Mouse (Mus musculus) forebrain, embryonic 11.5 days (tissue): ENCODE data around the gene Aff3. TPM values are rescaled to one million over a fixed set of nuclear protein-coding genes. Genes with fewer than 3 reads are reported as not detected.

Source experiments
- ATAC-seq: fragments of 200-750 bp; cut with Nextera tagmentation; replicated peaks from 2 replicates; pipeline ENCODE4 v1.8.0; 2017; ENCODE audit warnings: moderate TSS enrichment; ENCODE audit not compliant: low FRiP score
- DNase-seq: peaks from one replicate; pipeline ENCODE4 v3.0.0-alpha.2; 2017; ENCODE audit warnings: low spot score
- H3K27ac ChIP-seq: fragments of 300-500 bp; sonication (generic); 2 replicates; pipeline ENCODE4 v1.5.1; 2014; ENCODE audit warnings: low read depth, low read length
- H3K27me3 ChIP-seq: fragments of 300-500 bp; sonication (generic); 2 replicates; pipeline ENCODE4 v1.6.1; 2014; ENCODE audit warnings: mild to moderate bottlenecking, low read length, mixed read lengths; ENCODE audit not compliant: control insufficient read depth, insufficient read depth
- H3K36me3 ChIP-seq: fragments of 300-500 bp; sonication (generic); 2 replicates; pipeline ENCODE4 v1.6.1; 2014; ENCODE audit warnings: mild to moderate bottlenecking, low read length, moderate library complexity, mixed read lengths; ENCODE audit not compliant: control insufficient read depth, insufficient read depth
- H3K4me1 ChIP-seq: fragments of 300-500 bp; sonication (generic); replicated peaks from 2 replicates; pipeline ENCODE4 v1.6.1; 2014; ENCODE audit warnings: low read length, mixed read lengths; ENCODE audit not compliant: control insufficient read depth, insufficient read depth
- H3K4me2 ChIP-seq: fragments of 300-500 bp; sonication (generic); 2 replicates; pipeline ENCODE4 v1.6.1; 2014; ENCODE audit warnings: low read depth, mild to moderate bottlenecking, low read length, moderate library complexity, mixed read lengths; ENCODE audit not compliant: severe bottlenecking
- H3K4me3 ChIP-seq: fragments of 300-500 bp; sonication (generic); 2 replicates; pipeline ENCODE4 v1.5.1; 2014; ENCODE audit warnings: low read depth, low read length
- H3K9ac ChIP-seq: fragments of 300-500 bp; sonication (generic); 2 replicates; pipeline ENCODE4 v1.6.1; 2014; ENCODE audit warnings: low read length
- H3K9me3 ChIP-seq: fragments of 300-500 bp; sonication (generic); 2 replicates; pipeline ENCODE4 v1.6.1; 2016; ENCODE audit warnings: low read length, mixed read lengths; ENCODE audit not compliant: control insufficient read depth
- WGBS: fragments of 180-500 bp; shearing (Covaris S2); extraction: QIAGEN DNeasy Blood & Tissue Kit; methylation state at CpG from one replicate; pipeline ENCODE4 v1.1.7; 2014; 5-methylcytosine and 5-hydroxymethylcytosine counted together
- polyA plus RNA-seq: library from polyadenylated mRNA; unstranded; fragments of >200 nt; fragmentation: Nextera tagmentation; extraction: Ambion mirVana; gene quantifications from 2 replicates; pipeline ENCODE4 v1.2.1, GENCODE M21; 2014

The Aff3 gene
- polyA plus RNA-seq, 1 experiment from 2014 or later: 22.8 TPM

DNA sequence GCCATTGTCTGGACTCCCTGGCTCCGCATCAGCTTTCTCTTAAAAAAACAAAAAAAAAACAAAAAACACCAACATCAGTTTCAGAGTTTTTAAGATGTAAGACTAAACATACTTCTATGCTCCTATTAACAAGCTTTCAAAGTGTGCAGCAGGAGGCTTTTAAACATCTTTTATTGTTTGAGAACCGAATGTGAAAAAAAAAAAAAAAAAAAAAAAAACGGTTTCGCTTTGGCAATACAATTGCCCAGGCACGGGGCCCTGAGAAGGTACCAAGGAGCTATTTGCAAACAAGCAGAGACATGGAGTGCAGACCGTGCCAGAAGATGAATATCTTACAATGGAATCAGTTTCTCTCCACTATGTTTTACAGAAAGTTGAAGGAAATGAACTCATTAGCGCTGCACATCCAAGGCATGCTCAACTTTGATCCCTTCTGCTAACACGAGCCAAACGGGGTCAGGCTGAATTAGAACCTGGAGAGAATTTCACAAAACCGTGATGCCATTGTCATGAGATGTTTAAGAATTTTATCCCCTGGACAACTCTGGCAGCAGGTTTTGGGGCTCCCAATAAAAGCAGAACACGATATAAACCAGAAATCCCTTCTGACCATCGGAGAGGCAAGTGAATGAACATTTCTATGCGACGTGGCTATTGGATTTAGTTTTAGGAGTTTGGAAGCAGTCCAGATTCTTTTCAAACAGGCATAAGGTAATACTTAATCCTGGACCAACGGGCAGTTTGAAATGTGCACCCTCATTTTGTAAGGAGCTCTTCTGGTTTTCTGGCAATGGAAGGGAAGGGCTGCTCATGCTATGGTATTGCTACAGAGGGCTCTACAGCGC lies 344.4 kb downstream of the Aff3 start:
- Histone ChIP-seq H3K27me3 (no peaks in the 10 kb centered on the region), H3K9me3 (no peaks in the 10 kb centered on the region), H3K36me3 (no peaks in the 10 kb centered on the region), H3K4me1 (no peaks in the 10 kb centered on the region; the same call in 1 of the 2 replicates), H3K4me2 (no peak overlapping the region), H3K27ac (no peak overlapping the region), H3K4me3 (no peak overlapping the region), H3K9ac (no peak overlapping the region)
- ATAC-seq (no peak), DNase-seq (no peak)
- 61% methylated on average over 16 of the region's 16 CpGs for WGBS

DNA sequence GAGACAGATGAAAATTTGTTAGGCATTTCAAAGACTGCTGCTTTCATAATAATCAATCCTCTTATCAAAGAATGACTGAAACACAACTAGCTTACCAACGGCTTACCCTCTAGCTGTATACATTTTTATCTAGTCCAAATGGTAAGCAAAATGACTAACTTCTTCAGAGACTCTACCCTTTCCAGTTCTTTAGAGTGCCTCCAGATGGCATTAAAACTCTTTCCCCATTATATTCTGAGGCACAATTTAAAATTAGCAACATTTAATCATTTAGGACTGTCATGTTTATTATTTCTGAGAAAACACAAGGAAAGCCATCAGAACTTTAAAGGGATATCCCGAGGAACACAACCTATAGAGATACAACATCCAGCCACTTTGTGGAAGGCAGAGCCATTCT lies 346.1 kb downstream of the Aff3 start:
- Histone ChIP-seq H3K27me3 (no peaks in the 10 kb centered on the region), H3K9ac (no peak overlapping the region), H3K9me3 (no peaks in the 10 kb centered on the region), H3K4me2 (no peak overlapping the region), H3K27ac (no peak overlapping the region), H3K4me1 (no peaks in the 10 kb centered on the region; the same call in 1 of the 2 replicates), H3K36me3 (no peaks in the 10 kb centered on the region), H3K4me3 (no peak overlapping the region)
- DNase-seq (no peak), ATAC-seq (no peak)
- 92% methylated on average over 2 of the region's 2 CpGs for WGBS

DNA sequence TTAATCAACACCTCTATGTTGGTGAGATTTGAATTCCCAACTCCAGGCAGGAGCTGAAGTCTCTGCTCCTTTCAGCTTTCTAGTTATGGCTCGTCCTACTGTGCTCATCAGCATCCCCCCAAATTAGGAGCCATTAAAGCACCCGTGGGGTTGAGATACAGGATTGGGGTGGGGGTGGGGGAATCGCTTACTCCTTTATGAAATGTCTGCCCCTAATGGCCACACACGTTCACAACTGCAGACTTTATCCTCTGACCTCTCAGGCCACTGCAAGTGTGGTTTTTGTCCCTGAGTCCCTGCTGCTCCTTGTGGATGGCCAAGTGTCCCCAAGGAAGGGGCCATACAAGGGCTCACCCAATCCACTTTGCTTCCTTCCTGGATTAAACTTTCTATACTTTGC lies 348.8 kb downstream of the Aff3 start:
- H3K4me2 ChIP-seq: no peak overlapping the region
- 72% methylated on average over 4 of the region's 4 CpGs for WGBS
- no peaks in the 10 kb centered on the region for H3K9me3 ChIP-seq
- no peak overlapping the region for H3K4me3 ChIP-seq
- no peaks in the 10 kb centered on the region for H3K27me3 ChIP-seq
- H3K4me1 ChIP-seq: no peaks in the 10 kb centered on the region; the same call in 1 of the 2 replicates
- DNase-seq (no peak), ATAC-seq (no peak)
- no peak overlapping the region for H3K9ac ChIP-seq
- H3K36me3 ChIP-seq: no peaks in the 10 kb centered on the region
- H3K27ac ChIP-seq: no peak overlapping the region

- Histone ChIP-seq H3K36me3 (no peaks in the 10 kb centered on the region), H3K9ac (no peak overlapping the region), H3K27ac (no peak overlapping the region), H3K4me1 (no peaks in the 10 kb centered on the region), H3K4me3 (no peak overlapping the region), H3K27me3 (no peaks in the 10 kb centered on the region), H3K9me3 (no peaks in the 10 kb centered on the region), H3K4me2 (no peak overlapping the region)
- DNase-seq (no peak), ATAC-seq (no peak)
- WGBS: 92% methylated on average over 8 of the region's 8 CpGs
These were observed 354.3 kb downstream of the Aff3 start for GRCm38 (mm10) chr1:38310496-38310895.

DNA sequence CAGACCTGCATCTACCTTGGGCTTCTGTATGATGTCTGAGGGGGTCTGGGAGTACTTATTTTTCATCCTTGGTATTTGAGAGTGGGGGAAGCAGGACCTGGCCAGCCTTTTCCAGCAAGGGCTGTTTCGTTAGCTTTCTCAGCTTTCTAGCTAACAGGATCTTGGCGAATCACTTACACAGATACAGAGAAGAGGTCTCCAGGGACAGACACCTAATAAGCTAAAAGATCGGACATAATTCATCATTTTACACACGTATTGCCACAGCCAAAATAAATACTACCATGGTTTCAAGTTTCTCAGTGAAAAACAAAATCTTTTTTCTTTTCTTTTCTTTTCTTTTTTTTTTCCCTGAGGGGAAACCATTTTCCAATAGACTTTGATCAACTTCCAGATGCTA lies 354.7 kb downstream of the Aff3 start:
- Histone ChIP-seq H3K9ac (no peak overlapping the region), H3K27ac (no peak overlapping the region), H3K27me3 (no peaks in the 10 kb centered on the region), H3K4me3 (no peak overlapping the region), H3K4me2 (no peak overlapping the region), H3K9me3 (no peaks in the 10 kb centered on the region), H3K4me1 (no peaks in the 10 kb centered on the region), H3K36me3 (no peaks in the 10 kb centered on the region)
- DNase-seq (no peak), ATAC-seq (no peak)
- WGBS: 81% methylated on average over 4 of the region's 4 CpGs

DNA sequence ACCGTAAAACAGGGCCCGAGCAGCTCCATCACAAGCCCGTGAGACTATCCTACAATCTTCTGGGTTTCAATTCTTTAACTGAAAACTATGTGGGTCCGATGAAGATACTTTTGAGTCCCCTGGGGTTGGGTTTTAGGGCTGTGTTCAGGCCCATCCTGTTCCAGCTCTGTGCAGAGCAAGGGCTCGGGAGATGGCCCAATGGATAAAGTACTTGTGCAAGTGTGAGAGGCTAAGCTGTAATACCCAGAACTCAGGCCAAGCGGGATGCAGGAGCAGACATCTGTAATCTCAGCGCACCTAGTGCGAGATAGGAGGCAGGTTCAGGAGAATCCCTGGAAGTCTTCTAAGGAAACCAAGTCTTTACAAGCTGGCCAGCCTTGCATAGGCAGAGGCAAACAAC lies 355.4 kb downstream of the Aff3 start:
- Histone ChIP-seq H3K27ac (no peak overlapping the region), H3K4me1 (no peaks in the 10 kb centered on the region), H3K9ac (no peak overlapping the region), H3K36me3 (no peaks in the 10 kb centered on the region), H3K9me3 (no peaks in the 10 kb centered on the region), H3K4me3 (no peak overlapping the region), H3K27me3 (no peaks in the 10 kb centered on the region), H3K4me2 (no peak overlapping the region)
- DNase-seq (no peak), ATAC-seq (no peak)
- WGBS: 92% methylated on average over 8 of the region's 8 CpGs

DNA sequence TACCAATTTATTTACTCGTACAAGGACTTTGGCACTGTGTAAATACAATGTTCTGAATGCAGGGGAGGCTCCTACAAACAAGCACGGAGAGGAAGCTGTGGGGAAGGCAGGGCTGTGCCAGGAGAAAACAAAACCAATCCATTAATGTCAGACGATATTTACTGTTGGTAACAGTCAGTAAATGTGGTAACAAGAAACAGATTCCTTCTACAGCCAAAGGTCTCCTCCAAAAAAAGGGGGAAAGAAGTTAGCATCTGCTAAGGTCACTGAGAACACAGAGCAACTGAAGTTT lies 356.1 kb downstream of the Aff3 start:
- Histone ChIP-seq H3K4me1 (no peaks in the 10 kb centered on the region), H3K9ac (no peak overlapping the region), H3K27me3 (no peaks in the 10 kb centered on the region), H3K4me3 (no peak overlapping the region), H3K27ac (no peak overlapping the region), H3K4me2 (no peak overlapping the region), H3K9me3 (no peaks in the 10 kb centered on the region), H3K36me3 (no peaks in the 10 kb centered on the region)
- no peak for DNase-seq
- ATAC-seq: no peak
- WGBS: 85% methylated on average over 3 of the region's 3 CpGs

DNA sequence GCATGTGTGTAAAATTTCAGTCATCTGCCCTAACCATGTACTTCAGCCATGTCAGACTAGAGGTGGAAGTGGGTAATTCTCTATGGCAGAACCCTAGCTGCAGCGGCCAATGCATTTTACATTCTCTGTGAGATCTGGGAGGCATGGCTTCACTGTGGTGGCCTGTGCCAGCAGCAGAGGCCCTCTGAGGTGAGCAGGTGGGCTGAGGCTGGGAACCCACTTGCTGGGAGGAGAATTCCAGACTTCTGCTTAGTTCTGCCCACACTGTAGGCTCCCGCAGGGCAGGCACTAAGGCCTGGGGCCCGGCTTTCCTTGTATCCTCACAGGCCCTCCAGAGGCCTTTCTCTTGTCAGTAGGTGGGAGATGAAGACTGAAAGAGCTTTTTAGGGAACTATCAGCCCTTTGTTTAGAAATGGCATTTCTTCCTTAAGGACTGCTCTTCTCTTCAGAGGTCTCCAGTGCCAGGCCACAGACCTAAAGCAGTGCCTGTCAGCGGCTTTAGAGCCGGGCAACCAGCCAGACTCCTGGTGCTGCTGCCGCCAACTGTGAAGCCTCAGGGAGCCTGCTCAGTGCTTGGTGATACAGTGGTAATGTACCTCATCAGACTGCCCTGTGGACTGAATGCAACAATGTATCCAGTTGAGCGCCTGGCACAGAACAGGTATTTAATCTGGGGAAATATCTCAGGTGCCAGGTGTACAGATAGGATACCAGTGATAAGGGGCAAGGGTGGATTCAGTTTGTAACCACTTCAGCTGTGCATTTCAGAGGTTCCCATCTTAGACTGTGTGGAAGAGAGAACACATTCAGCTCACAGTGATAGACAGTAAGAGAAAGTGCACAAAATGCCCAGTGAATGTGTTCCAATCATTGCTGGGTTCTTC lies 356.7 kb downstream of the Aff3 start:
- no peaks in the 10 kb centered on the region for H3K27me3 ChIP-seq
- no peaks in the 10 kb centered on the region for H3K36me3 ChIP-seq
- no peak overlapping the region for H3K9ac ChIP-seq
- no peak overlapping the region for H3K4me2 ChIP-seq
- no peak overlapping the region for H3K27ac ChIP-seq
- H3K9me3 ChIP-seq: no peaks in the 10 kb centered on the region
- no peaks in the 10 kb centered on the region for H3K4me1 ChIP-seq
- 80% methylated on average over 7 of the region's 7 CpGs for WGBS
- no peak overlapping the region for H3K4me3 ChIP-seq
- DNase-seq (no peak), ATAC-seq (no peak)
